Mouse (Mus musculus) left cerebral cortex, adult 11 months (tissue): Measurements from ENCODE around the gene Srpk1.
A peak's percentile ranks its signal among the peaks of the same experiment; 100 is the strongest.

Source experiments
- DNase-seq: peaks from one replicate; pipeline ENCODE4 v3.0.0; 2022; ENCODE audit warnings: low spot score

Srpk1 gene

GRCm38 (mm10) chr17:28622300-28622759, at the start of gene Srpk1:
Srpk1 (minus strand) TSS chr17:28622709.
- peak; percentile 81 for DNase-seq

GRCm38 (mm10) chr17:28659564-28659963, 37.1 kb upstream of the Srpk1 start:
- DNase-seq = no peak

- no peak for DNase-seq
Observed at GRCm38 (mm10) chr17:28657936-28658335, 35.4 kb upstream of the Srpk1 start.

GRCm38 (mm10) chr17:28650268-28650667, 27.8 kb upstream of the Srpk1 start:
- no peak for DNase-seq

GRCm38 (mm10) chr17:28648607-28649370, 26.3 kb upstream of the Srpk1 start:
- no peak for DNase-seq

GRCm38 (mm10) chr17:28646221-28646620, 23.7 kb upstream of the Srpk1 start:
- no peak for DNase-seq

- DNase-seq = no peak
Observed at GRCm38 (mm10) chr17:28644112-28644511, 21.6 kb upstream of the Srpk1 start.

GRCm38 (mm10) chr17:28643697-28644096, 21.2 kb upstream of the Srpk1 start:
- DNase-seq = no peak

GRCm38 (mm10) chr17:28640113-28640512, 17.6 kb upstream of the Srpk1 start:
- no peak for DNase-seq

GRCm38 (mm10) chr17:28637711-28638690, 15.5 kb upstream of the Srpk1 start:
- no peak for DNase-seq

- DNase-seq = no peak
Observed at GRCm38 (mm10) chr17:28635842-28636241, 13.3 kb upstream of the Srpk1 start.

- no peak for DNase-seq
Observed at GRCm38 (mm10) chr17:28629125-28629524, 6.6 kb upstream of the Srpk1 start.

- DNase-seq = no peak
Observed at GRCm38 (mm10) chr17:28628248-28629124, 6.0 kb upstream of the Srpk1 start.

GRCm38 (mm10) chr17:28626937-28627336, 4.4 kb upstream of the Srpk1 start:
- DNase-seq = peak; percentile 41

GRCm38 (mm10) chr17:28625327-28625726, 2.8 kb upstream of the Srpk1 start:
- no peak for DNase-seq

- DNase-seq = peak; percentile 37
Observed at GRCm38 (mm10) chr17:28624841-28625240, 2.3 kb upstream of the Srpk1 start.

GRCm38 (mm10) chr17:28621381-28622299, 869 bp downstream of the Srpk1 start:
- DNase-seq = no peak

- DNase-seq = no peak
Observed at GRCm38 (mm10) chr17:28618775-28619174, 3.7 kb downstream of the Srpk1 start.

- no peak for DNase-seq
Observed at GRCm38 (mm10) chr17:28618124-28618523, 4.4 kb downstream of the Srpk1 start.

- DNase-seq = no peak
Observed at GRCm38 (mm10) chr17:28617636-28618035, 4.9 kb downstream of the Srpk1 start.

GRCm38 (mm10) chr17:28615332-28615731, 7.2 kb downstream of the Srpk1 start:
- no peak for DNase-seq
